Mouse (Mus musculus) common myeloid progenitor, adult 5-6 weeks (primary cell): ENCODE results near the gene Rpl26. TPM values are rescaled to one million over a fixed set of nuclear protein-coding genes. Genes with fewer than 3 reads are reported as not detected.
"Not testable (repeated sequence)": the region's sequence is repeated elsewhere in the genome, so short reads cannot be mapped to it uniquely, and the experiment has no call there.

Experiments
- ATAC-seq: replicated peaks from 2 replicates; pipeline ENCODE4 v1.8.0; 2016; ENCODE audit warnings: low read depth, mild to moderate bottlenecking, moderate TSS enrichment, inconsistent platforms; ENCODE audit not compliant: poor library complexity, severe bottlenecking
- total RNA-seq: library from RNA; stranded (forward); fragments of 200-1000, 187-1606 nt; gene quantifications from 2 replicates; pipeline ENCODE4 v1.2.3, GENCODE M21; 2017

Rpl26 gene
- total RNA-seq, 1 experiment from 2014 or later = 5,501 TPM

DNA sequence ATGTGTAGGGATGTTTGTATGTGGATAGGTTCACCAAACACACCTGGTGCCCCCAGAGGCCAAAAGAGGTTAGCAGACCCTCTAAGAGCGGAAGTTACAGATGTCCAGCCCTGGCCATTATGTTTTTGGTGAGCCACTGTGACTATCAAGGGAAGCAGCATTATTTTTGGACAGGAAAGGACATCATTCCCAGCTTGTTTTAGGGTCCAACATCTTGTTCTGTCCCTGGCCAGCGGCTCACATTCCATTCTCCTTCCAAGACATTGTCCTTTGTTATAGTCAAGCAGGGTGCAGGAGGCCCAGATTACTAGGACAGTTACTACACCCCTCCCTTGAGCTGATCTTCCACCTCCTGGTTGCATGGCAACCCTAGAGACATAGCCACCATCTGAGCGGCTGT is 5.9 kb downstream of the Rpl26 start:
- no peak for ATAC-seq

DNA sequence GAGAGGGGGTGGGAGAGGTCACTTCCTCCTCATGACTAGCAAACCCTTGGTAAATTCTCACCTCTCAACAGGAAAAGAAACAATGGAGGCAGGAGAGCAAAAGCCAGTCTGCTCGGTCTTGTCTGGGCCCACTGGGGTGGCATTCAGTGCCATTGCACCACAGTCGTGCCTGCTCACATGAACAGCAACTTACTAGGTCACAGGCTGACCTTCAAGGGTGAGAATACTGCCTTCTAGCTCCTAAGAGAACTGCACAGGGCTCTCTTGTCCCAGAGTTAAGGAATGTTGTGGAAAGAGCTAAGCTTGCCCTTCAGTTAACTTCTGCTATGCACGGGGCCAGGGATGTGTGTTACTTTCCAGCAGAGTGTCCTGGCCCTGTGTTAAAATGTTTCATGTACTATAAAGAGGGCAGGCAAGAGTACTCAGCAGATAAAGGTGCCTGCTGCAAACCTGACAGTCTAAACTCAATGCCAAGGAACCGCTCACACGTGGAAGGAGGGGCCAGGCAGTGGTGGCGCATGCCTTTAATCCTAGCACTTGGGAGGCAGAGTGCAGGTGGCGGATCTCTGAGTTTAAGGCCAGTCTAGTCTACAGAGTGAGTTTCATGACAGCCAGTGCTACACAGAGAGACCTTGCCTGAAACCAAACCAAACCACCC is 7.6 kb downstream of the Rpl26 start:
- no peak for ATAC-seq

DNA sequence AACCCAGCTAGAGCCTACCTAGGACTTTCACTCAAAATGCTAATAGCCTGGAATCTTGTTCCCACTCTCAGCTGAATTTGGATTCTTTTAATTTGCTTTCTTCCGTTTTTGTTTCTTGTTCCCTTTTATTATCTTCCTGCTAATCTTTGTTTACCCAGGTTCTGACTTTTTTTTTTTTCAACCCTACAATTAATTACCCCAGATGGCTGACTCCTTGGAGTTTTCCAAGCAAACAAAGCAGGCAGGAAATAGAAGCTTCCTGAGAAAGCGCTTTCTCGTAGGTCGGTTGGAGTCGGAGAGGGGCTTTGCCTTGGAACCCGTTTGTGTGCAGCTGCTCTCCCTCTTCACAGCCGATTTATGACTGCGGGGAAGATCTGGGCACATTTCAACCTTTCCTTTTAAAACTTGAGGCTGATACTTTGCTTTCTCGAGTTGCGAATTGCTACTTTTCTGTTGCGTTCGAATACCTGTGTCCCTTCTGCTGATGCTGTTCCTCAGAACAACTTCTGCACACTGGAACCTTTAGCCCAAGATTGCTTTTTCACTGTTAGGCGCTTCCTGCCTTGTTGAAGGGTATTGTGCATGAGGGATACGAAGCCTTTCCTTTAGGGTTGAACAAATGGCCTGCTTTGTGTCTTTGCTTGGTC is 10.3 kb downstream of the Rpl26 start:
- no peak for ATAC-seq

DNA sequence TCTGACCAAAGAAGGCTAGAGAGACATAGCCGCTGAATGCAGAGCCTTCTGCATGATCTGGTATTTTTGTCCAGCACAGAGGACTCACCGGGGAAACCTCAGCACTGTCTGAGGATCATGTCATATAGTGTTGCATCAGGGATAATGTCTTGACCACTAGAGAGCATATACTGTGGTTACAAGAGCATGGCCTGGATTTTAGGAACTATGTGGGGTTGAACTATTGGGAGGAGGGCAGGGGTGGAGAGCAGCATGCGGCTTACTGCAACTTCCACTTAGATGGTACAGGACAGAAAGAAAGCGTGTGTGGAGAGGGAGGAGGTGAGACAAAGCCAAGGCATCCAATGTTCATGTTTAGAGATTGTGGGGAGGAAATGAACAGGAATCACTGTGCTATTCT is 13.2 kb downstream of the Rpl26 start:
- ATAC-seq = peak; percentile 54

DNA sequence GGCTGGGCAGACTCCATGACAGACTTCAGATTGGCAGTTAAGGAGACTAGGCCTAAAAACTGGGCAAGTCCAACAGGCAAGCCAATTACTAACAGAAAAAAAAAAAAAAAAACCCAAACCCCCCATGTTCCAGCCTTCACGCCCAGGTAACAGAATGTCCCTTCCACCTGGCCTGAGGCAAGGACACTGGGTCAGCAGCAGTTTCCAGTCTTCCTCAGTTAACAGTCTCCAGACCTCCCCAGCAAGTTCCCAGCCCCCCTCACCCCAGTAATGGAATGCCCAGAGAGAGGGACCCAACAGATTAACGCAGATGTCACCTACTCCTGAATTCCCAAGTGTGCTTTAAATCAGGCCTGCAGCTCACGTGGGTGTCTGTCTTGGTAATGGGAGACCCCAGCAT is 21.8 kb downstream of the Rpl26 start:
- no peak for ATAC-seq

DNA sequence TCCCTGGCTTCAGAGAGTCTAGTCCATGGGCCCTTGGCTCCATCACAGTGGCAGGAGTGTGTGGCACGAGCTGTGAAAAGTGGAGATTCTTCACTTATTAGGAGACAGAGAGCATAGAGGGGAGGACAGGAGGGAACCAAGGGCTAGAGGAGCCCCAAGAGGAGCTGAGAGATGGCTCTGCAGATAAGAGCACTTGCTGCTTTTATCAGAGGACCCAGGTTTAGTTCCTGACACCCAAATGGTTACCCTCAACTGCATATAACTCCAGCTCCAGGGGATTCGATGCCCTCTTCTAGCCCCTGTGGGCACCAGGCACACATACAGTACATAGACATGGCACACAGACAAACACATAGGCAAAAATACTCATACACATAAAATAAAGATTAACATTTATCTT is 23.4 kb downstream of the Rpl26 start:
- ATAC-seq = no peak

DNA sequence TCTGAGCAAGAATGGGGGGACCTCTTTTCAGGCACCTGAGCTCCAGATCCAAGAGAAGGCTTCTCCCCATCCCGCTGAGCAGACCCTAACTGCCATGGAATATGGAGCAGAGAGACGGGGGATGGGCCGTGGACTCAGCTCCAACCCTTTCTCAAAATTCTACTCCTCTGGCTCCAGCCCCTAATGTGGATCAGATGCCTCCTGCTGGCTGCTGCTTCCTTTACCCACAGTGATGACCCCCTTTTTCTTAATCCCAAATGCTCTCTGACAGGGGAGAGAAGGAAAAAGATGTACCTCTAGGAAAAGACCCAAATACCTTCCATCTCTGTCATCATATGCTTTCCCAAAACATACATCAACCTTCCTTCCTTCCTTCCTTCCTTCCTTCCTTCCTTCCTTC is 25.6 kb downstream of the Rpl26 start, which contains the start of gene Odf4:
Gene Odf4 (minus strand): TSS at position 101 of the 400 bp plus-strand sequence.
- no peak for ATAC-seq

DNA sequence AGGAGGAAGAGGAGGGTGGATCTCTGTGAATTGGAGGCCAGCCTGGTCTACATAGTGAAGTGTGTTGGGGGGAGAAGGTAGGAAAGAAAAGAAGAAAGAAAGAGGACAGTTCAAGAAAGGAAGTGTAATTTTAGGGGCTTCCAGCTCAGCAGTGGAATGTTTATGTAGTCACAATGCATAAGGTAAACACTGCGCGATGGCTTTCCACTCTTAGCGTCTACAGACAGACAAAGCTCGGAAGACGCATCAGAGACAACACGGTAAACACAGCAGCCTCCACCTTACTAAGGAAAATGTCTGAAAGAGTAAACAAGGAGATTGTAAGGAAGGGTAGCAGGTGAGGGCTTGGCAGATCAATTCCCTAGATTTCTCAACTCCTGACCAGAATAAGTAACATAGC is 28.6 kb downstream of the Rpl26 start:
- ATAC-seq = no peak

DNA sequence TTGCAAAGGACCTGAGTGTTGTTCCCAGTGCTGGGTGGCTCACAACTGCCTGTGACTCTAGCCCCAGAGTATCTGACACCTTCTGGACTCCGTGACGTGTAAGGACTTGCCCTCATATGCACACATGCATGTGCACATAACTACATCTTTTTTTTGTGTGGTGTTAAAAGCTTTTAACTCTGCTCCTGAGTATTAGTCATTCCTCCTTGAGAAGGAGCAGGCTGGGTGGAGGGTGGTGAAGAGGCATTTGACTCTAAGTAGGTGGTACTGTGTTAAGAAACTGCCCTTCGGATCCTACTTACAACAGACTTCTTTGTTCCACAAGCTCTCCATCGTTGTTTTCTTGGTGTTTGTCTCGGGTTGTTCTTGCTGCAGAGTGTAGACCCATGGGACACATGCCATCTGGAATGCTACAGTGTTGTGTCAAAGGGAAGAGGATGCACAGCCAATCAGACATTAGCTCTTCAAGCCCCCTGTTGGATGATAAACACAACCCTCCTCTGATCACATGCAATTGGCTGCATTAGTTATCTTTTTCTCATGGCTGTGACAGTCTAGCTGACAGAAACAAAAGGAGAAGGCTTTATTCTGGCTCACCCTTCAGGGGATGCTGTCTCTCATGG is 32.6 kb downstream of the Rpl26 start:
- ATAC-seq = no peak

DNA sequence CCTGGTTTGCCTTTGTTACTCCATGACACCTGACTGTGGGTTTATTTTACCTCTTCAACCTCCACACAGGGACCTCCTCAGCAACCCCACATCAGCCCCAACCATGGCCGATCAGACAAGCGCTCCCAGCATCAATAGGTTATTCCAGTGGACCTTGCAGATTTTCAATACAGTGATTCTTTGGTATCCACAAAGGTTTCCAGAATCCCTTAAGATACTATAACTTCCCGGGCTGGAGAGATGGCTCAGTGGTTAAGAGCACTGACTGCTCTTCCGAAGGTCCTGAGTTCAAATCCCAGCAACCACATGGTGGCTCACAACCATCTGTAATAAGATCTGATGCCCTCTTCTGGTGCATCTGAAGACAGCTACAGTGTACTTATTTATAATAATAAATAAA is 35.6 kb downstream of the Rpl26 start:
- ATAC-seq = not testable (repeated sequence)

DNA sequence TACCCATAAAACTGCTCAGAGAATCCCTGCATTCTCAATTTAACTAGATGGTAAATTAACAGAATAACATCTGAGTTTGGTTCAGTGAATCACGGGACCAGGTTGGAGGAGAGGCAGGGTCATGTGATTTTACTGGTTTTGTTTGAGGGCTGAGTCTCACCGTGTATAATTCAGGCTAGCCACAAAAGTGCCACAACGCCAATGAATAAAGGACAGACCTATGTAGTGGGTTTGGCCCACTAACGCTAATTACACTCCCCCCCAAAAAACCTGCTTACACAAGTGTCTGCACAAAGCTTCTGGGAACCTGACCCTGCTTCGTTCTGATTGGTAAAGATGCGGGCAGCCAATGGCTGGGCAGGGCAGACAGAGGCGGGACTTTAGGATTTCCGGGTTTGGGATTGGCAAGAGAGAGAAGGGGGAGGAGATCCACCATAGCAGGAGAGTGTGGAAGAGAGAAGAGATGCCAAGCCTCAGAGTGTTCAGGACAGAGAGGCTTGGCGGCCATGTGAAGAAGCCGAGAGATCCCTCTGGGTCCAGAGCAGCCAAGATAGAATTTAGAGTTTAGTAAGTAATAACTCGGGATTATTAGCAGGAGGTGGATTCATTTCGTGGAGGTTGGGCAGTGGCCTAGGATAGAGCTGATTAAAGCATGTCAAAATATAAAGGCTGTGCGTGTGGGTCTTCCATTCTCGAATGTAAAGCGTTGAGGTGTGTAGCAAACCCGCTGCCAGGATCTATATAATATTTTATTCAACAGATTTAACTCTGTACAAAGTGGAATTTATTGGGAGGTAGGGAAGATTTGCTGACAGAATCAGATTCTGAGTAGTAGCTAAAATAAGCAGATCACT is 38.3 kb downstream of the Rpl26 start:
- peak; percentile 99 for ATAC-seq

DNA sequence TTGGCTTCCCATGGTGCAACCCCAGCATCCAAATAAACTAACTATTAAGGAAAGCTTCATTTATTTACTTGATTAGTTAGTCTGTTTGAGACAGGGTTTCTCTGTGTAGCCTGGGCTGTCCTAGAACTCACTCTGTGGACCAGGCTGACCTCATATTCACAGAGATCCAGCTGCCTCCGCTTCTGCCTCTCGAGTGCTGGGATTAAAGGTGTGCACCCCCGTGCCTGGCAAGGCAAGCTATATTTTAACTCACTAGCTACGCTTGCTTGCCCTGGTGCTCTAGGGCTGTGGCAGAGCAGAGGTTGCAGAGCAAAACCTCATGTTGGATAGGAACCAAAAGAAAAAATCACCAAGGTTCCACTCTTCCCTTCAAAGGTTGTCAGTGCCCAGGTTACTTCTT is 39.1 kb downstream of the Rpl26 start:
- ATAC-seq = no peak

DNA sequence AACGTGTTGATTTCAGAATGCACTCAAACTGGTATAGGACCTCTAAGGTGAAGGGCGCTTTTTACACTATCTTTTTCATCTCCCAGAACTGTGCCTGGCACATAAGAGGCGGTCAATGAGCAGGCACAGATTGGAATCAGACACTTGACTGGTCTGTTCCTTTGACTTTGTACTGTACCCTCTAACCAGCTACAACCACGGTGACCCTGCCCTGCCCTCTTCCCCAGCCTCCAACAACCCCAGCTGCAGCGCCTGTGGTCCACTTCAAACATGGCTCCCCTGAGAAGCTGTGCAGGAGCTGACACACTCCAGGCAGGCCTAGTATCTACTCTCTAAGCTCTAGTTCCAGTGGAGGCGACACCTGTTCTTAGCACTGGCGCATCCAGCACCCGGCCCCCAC is 41.3 kb downstream of the Rpl26 start:
- no peak for ATAC-seq

DNA sequence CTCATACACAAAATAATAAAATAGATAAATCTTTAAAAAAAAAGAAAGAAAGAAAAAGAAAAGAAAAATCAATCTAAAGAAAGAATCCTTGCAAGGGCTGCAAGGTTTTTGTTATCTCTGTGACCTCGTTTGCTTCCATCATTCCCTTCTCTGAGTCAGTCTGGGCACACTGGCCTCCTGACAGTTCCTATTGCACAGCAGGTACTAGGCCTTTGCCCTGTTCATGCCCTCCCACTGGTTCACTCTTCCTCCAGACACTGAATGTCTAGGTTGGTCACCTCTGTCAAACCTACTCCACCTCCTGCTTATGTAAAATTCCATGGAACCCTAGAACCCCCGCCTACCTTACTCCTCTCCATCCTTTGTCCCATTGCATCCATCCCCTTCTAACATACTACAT is 43.9 kb downstream of the Rpl26 start:
- no peak for ATAC-seq

DNA sequence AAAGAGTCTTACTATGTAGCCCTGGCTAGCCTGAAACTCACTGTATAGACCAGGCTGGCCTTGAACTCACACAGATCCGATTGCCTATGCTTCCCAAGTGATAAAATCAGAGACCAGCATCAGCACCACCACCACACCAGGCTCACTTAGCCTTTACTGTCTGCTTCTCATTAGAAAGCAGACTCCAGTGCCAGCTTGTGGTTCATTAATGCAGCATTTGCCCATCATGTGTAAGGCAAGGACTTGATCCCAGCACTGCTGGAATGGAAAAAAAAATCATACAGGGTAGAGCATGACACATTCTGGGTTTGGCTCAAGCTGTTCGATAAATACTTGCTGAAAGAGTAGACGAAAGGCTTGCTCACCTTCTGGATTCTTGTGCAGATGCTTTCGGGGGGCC is 44.6 kb downstream of the Rpl26 start:
- no peak for ATAC-seq

DNA sequence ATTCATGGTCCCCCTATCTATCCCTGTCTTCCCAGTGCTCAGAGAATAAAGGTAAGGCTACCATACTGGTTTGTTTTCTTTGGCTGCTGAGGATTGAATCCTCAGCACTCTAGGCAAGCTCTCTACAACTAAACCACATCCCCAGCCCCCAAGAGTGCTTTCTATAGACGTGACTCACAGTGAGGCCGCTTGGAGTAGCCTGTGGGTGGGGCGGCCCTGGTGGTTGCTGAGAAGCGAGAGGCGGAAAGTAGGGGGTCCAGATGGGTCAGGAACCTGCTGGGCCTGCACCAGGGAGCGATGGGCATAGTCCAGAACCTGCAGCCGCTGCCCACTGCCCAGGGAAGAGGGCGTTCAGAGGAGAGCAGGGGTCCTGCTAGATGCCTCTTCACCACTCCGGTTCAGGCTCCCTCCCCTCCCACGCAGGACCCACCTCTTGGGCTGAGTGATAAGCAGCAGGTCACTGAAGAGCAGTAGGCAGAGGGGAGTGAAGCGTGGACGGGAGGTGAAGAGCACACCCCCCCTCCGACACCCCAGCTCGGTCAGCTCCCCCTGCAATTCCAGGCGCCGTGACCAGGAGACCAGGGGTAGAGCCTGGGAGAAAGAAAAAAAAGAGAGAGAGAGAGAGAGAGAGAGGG is 45.5 kb downstream of the Rpl26 start:
- no peak for ATAC-seq

DNA sequence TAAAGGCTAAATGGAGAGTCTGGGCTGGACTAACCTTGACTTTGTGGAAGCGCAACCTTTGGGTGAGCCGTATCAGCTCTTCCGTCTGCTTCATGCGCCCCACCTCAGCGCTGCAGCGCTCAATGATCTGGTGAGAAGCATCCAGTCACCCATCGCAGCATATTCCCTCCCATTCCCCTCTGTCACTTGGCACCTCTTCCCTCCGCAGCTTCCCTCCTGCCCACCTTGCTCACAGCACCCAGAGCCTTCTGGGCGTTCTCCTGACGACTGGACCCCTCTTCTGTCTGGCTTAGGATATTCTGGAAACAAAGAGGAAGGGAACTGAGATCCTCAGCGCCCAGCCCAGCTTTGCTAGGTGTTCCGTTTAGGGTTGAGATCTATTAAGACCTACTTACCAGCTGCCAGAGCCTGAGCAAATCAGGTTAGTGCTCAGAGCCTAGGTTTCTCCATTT is 46.2 kb downstream of the Rpl26 start:
- ATAC-seq = no peak

DNA sequence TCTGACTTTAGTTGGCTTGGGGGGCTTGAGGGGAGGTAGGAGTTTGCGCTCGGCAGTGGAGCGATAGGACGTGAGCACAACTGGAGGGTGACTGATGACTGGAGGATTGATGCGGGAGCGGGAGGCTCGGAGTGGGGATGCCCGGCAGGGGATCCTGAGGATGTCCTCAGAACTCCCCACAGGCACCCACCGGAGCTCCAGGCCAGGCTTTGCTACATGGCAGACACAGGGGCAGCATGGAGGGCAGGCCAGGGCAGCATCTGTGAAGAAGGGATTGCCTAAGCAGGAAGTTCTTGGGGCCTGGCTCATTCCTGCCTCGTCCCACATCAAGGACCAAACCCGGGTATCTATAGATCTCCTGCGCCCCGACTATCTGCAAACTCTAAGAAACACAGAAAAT is 52.5 kb downstream of the Rpl26 start:
- ATAC-seq = no peak

DNA sequence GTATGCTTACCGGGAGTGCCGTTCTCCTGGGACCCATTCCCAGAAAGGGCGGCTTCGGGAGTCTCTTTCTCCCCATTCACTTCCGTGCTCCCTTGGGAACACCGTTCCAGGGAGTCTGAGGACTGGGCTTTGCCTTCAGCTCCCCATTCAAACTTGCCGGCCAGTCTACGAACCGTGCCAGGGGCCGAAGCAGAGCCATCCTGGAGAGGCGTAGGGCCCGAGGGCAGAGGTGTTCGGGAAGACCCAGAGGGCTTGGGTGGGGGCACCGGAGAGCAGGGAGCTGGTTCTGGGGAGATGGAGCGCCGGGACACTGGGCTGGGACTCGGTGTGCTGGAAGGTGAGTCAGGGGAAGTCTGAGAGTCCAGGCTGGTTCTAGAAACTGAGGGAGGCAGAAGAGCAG is 53.0 kb downstream of the Rpl26 start:
- ATAC-seq = peak; percentile 19; the same call in 1 of the 2 replicates

DNA sequence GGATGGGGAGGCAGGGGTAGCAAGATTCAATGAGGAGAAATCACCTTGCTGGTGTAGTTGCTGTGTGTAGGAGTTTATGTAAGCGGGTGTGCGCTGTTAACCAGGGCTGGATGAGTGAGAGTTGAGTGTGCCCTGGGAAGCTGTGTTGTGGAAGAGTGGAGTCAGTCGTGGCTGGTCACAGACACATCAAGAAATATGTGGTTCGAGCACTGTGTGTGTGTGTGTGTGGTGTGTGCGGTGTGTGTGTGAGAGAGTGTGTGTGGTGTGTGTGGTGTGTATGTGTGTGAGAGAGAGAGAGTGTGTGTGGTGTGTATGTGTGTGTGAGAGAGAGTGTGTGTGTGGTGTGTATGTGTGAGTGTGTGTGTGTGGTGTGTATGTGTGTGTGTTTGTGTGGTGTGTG is 54.1 kb downstream of the Rpl26 start:
- ATAC-seq = no peak
